Mouse (Mus musculus): ENCODE measurements around the gene Ttll2.
A peak's percentile ranks its signal among the peaks of the same experiment; 100 is the strongest.
"Not testable (repeated sequence)": the region's sequence is repeated elsewhere in the genome, so short reads cannot be mapped to it uniquely, and the experiment has no call there.

The Ttll2 gene

GRCm38 (mm10) chr17:7352596-7352995 is at the start of gene Ttll2:
Gene Ttll2, minus strand, starts transcription at chr17:7352696.
- not testable (repeated sequence) for DNase-seq (ENCODE audit: low read depth, low spot score)

GRCm38 (mm10) chr17:7399770-7400169 is 47.3 kb upstream of the Ttll2 start:
- DNase-seq (ENCODE audit: low read depth, low spot score) = not testable (repeated sequence)

DNA sequence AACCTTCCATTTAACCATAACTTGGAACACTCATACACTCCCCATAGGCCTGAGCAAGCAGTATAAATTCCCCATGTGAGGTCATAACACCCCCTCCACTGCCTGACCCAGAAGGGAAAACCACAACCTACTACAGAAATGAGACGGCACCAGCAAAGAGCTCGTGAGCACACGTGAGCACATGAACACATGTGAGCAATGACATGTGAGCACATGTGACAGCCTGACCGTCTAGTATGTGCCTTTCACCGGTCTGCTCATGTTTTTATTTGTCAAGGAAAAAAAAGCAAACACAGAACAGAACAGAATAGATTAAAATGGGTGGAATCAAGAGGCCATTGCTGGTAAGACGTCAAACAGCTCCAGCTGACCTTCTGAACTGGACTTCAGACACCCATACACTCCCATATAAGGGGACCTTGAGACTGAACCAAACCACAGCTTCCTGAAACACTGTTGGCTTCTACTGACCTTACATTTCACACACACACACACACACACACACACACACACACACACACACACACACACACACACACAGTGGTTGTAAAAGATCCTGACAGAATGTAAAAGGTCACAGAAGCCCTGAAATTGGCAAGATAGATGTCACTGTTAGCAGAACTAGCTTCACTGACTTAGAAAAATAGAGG is 45.8 kb upstream of the Ttll2 start:
- DNase-seq (ENCODE audit: low read depth, low spot score) = not testable (repeated sequence)

DNA sequence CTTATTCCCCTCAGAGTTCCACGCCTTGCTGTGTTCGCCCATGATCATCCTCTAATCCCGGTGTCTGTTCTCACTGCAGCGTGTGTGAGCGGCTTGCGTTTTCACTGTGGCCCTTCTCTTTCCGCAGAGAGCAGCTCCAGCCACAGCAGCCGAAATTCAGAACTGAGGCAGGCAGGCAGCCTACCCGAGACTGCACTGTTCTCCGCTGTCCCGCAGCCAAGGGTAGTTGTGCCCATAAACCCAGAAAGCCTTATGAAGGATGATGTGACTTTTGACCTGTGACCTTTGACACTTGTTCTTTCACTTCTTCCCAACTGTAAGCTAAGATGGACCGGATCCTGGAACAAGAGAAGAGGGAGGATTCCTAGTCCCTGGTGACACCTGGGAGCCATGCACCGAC is 44.6 kb upstream of the Ttll2 start:
- DNase-seq (ENCODE audit: low read depth, low spot score) = not testable (repeated sequence)

GRCm38 (mm10) chr17:7396288-7396687 is 43.8 kb upstream of the Ttll2 start:
- DNase-seq (ENCODE audit: low read depth, low spot score) = not testable (repeated sequence)

GRCm38 (mm10) chr17:7395671-7396070 is 43.2 kb upstream of the Ttll2 start:
- not testable (repeated sequence) for DNase-seq (ENCODE audit: low read depth, low spot score)

DNA sequence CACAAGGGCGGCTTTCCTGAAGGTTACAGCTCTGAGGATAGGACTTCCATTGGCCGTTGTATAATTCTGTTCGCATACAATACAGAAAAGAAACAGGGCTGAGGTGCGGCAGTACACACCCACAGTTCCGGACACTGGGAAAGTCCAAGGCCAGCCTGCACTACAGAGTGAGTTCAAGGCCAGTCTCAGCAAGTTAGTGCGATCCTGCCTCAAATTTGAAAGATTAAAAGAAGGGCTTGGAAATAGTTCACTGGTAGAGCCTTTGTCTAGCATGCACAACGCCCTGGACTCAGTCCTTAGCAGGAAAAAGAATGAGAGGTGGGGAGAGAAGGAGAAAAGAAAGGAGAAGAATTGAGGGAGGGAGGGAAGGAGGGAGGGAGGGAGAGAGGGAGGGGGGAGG is 42.6 kb upstream of the Ttll2 start:
- peak; percentile 18 for DNase-seq (ENCODE audit: low read depth, low spot score)

GRCm38 (mm10) chr17:7389898-7390297 is 37.4 kb upstream of the Ttll2 start:
- not testable (repeated sequence) for DNase-seq (ENCODE audit: low read depth, low spot score)

GRCm38 (mm10) chr17:7388958-7389356 is 36.5 kb upstream of the Ttll2 start:
- not testable (repeated sequence) for DNase-seq (ENCODE audit: low read depth, low spot score)

DNA sequence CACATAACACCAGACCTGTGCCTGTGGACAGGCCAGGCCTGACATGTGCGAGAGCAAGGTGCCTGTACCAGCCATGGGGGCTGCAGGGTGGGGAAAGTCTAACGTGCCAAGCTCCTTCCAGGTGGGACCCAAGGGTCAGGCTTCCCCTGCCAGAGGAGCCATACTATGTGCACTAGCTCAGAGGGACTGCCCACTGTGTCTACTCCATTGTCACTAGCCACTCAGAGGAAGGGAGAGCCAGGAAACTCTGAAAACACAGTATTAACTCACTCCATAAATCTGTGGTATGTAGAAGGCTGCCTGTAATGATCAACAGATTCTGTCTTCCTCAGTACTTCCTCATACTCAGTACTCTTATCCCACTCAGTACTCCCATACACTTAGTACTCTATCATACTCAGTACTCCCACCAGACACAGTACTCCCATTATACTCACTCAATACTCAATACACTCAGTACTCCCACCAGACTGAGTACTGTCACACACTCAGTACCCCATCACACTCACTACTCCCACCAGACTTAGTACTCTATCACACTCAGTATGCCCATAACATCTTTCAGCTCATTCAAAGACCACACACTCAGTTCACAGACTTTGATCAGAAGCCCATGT is 36.0 kb upstream of the Ttll2 start:
- DNase-seq (ENCODE audit: low read depth, low spot score) = not testable (repeated sequence)

- DNase-seq (ENCODE audit: low read depth, low spot score) = not testable (repeated sequence)
Measured at GRCm38 (mm10) chr17:7386016-7386415, 33.5 kb upstream of the Ttll2 start.

GRCm38 (mm10) chr17:7385364-7385763 is 32.9 kb upstream of the Ttll2 start, which contains the start of gene Unc93a2:
Gene Unc93a2, minus strand, starts transcription at chr17:7385464.
- not testable (repeated sequence) for DNase-seq (ENCODE audit: low read depth, low spot score)

GRCm38 (mm10) chr17:7383167-7384143 is 31.0 kb upstream of the Ttll2 start:
- not testable (repeated sequence) for DNase-seq (ENCODE audit: low read depth, low spot score)

DNA sequence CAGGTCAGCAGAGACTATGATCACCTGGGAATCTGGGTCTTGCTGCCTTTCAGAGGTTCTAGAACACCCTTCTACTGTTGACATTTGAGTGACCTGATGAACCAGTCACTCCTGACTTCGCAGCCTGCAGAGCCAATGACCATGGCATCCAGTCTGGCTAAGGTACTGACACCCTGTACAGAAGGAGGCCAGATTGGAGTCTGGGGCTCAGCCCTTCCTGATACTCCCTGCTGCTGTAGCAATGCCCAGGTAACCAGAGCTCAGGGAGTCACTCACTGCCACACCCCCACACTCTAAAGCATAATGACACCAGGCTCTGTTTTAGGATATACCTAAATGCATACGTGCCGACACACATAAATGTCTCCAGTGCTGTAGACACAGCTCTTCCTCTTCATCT is 30.2 kb upstream of the Ttll2 start:
- not testable (repeated sequence) for DNase-seq (ENCODE audit: low read depth, low spot score)

GRCm38 (mm10) chr17:7377907-7378306 is 25.4 kb upstream of the Ttll2 start:
- DNase-seq (ENCODE audit: low read depth, low spot score) = not testable (repeated sequence)

DNA sequence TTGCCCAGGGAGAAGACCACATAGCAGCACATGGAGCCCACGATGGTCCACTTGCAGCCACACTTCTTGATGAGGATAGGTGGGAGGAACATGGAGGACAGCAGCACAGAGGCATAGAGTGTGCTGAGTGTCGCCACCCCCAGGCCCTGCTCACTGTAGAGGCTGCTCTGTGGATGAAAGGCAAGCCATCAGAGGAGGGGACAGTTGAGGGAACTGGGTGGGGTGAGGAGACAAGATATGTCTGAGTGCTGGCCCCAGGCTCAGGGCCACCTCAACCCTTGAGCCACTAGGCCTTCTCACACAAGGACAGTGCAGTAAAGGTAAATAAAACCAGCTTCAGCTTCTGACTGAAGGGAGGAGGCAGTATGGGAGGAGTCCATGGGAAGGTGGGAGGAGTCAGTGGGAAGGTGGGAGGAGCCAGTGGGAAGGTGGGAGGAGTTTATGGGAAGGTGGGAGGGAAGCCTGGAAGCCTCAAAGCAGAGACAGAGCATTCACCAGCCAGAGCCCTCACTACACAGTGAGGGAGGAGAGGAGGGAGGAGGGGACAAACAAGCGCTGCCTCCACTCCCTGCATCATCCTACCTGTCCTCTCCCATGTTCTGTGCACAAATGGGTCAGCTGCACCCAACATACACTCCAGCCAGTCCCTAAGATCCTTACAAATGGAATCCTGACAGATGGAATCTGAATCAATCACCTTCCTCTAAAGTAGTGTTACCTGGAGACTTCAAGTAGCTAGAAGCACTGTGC is 24.6 kb upstream of the Ttll2 start:
- DNase-seq (ENCODE audit: low read depth, low spot score) = not testable (repeated sequence)

DNA sequence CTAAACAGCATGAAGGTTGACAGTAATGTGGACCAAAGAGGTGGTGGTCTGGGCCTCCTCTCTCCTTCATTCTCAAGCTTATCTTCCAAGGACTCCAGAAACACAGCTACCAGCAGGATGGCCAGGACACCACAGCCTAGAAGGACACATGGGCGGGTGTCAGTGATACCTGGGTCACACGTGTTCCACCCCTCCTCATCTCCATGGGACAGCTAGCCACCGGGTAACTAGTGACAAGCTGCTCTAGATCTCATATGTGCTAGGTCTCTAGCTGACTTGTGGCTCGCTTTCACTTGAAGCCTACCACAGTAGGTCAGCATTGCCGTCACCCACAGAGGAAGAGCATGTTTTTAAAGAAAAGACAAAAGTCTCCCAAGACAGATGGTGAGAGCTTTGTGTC is 19.4 kb upstream of the Ttll2 start, which contains the start of gene Gm49630:
Gene Gm49630 (minus strand): TSS at position 101 of the 400 bp plus-strand sequence.
- not testable (repeated sequence) for DNase-seq (ENCODE audit: low read depth, low spot score)

DNA sequence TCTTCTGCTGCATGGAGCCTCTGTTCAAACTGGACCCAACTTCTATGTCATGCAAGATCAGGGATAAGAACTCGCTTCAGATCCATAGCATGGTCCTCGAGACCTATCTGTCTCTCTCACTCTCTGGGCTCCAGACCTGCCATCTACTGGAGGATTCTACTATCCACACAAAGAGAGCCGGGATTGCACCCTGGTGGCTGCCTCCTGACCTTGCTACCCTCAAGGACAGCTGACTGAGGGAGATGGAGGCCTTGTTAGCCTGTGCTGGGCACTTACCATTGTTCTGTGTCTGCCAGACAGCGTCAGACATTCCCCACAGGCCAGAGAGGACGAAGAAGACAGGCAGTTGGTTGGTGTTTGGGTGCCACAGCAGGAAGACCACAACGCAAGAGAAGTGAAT is 16.9 kb upstream of the Ttll2 start:
- not testable (repeated sequence) for DNase-seq (ENCODE audit: low read depth, low spot score)

- not testable (repeated sequence) for DNase-seq (ENCODE audit: low read depth, low spot score)
Measured at GRCm38 (mm10) chr17:7366676-7367374, 14.3 kb upstream of the Ttll2 start.

DNA sequence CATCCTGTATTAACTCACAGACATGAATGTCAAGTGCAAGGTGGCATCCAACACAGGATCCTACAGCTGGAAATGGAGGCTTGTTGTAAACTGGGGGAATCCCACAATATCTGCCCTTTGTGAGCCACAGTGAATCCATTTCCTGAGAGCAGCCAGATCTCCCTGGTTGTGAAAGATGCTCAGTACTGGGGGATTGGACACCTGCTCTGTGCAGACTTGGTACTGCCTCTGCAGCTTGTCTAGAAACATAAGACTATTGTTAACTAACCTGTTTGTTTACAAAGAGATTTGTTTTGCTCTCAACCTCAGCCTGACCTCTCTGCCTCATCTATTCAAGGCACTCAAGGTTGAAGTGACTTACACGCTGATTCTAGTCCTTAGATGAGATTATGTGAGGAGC is 13.8 kb upstream of the Ttll2 start:
- not testable (repeated sequence) for DNase-seq (ENCODE audit: low read depth, low spot score)
